Mouse (Mus musculus) lung, embryonic 14.5 days (tissue): ENCODE data around the gene Psma4. TPM values are rescaled to one million over a fixed set of nuclear protein-coding genes. Genes with fewer than 3 reads are reported as not detected.

ENCODE experiments used
- ATAC-seq: fragments of 200-750 bp; cut with Nextera tagmentation; 2 replicates; pipeline ENCODE4 v1.8.0; 2017; ENCODE audit warnings: mild to moderate bottlenecking, moderate TSS enrichment, moderate library complexity; ENCODE audit not compliant: insufficient read depth
- DNase-seq: peaks from one replicate; pipeline ENCODE4 v3.0.0-alpha.2; 2015
- H3K27ac ChIP-seq: fragments of 300-500 bp; sonication (generic); 2 replicates; pipeline ENCODE4 v1.5.1; 2014; ENCODE audit warnings: low read depth, mild to moderate bottlenecking, moderate library complexity
- H3K27me3 ChIP-seq: fragments of 300-500 bp; sonication (generic); 2 replicates; pipeline ENCODE4 v1.6.1; 2014; ENCODE audit warnings: low read length, control low read depth; ENCODE audit not compliant: insufficient read depth
- H3K36me3 ChIP-seq: fragments of 300-500 bp; sonication (generic); 2 replicates; pipeline ENCODE4 v1.6.1; 2014; ENCODE audit warnings: control low read depth; ENCODE audit not compliant: insufficient read depth
- H3K4me1 ChIP-seq: fragments of 300-500 bp; sonication (generic); 2 replicates; pipeline ENCODE4 v1.6.1; 2014; ENCODE audit warnings: antibody characterized with exemption, control low read depth; ENCODE audit not compliant: insufficient read depth
- H3K4me2 ChIP-seq: fragments of 300-500 bp; sonication (generic); 2 replicates; pipeline ENCODE4 v1.6.1; 2014; ENCODE audit warnings: mild to moderate bottlenecking
- H3K4me3 ChIP-seq: fragments of 300-500 bp; sonication (generic); 2 replicates; pipeline ENCODE4 v1.5.1; 2014; ENCODE audit warnings: low read depth, low read length
- H3K9ac ChIP-seq: fragments of 300-500 bp; sonication (generic); 2 replicates; pipeline ENCODE4 v1.6.1; 2014
- H3K9me3 ChIP-seq: fragments of 300-500 bp; sonication (generic); 2 replicates; pipeline ENCODE4 v1.6.1; 2016; ENCODE audit warnings: low read depth, low read length, control low read depth
- CTCF ChIP-seq: IDR thresholded peaks from 2 replicates; pipeline ENCODE4 v1.5.1; 2016; ENCODE audit warnings: antibody characterized with exemption, low read depth
- WGBS: fragments of 180-500 bp; shearing (Covaris S2); extraction: QIAGEN DNeasy Blood & Tissue Kit; methylation state at CpG from one replicate; pipeline ENCODE4 v1.1.7; 2014; 5-methylcytosine and 5-hydroxymethylcytosine counted together
- polyA plus RNA-seq: library from polyadenylated mRNA; unstranded; fragments of >200 nt; fragmentation: Nextera tagmentation; extraction: Ambion mirVana; gene quantifications from 2 replicates; pipeline ENCODE4 v1.2.1, GENCODE M21; 2014

Psma4 gene
- polyA plus RNA-seq, 1 experiment from 2014 or later: 298 TPM

GRCm38 (mm10) chr9:54961059-54961458 is 10.5 kb downstream of the Psma4 start:
- Histone ChIP-seq H3K9ac (no peak overlapping the region), H3K4me2 (no peak overlapping the region), H3K27ac (no peak overlapping the region), H3K9me3 (no peaks in the 10 kb centered on the region), H3K4me1 (no peaks in the 10 kb centered on the region), H3K27me3 (no peaks in the 10 kb centered on the region), H3K4me3 (no peak overlapping the region), H3K36me3 (peaks cover 38% of the 10 kb centered on the region)
- 91% methylated on average over 4 of the region's 4 CpGs for WGBS
- TF ChIP-seq CTCF: no peak
- ATAC-seq (no peak), DNase-seq (no peak)

- TF ChIP-seq CTCF: no peak
- H3K4me2 ChIP-seq: no peak overlapping the region
- no peak overlapping the region for H3K27ac ChIP-seq
- ATAC-seq (no peak), DNase-seq (no peak)
- no peaks in the 10 kb centered on the region for H3K9me3 ChIP-seq
- H3K4me3 ChIP-seq: no peak overlapping the region
- H3K27me3 ChIP-seq: no peaks in the 10 kb centered on the region
- no peak overlapping the region for H3K9ac ChIP-seq
- H3K4me1 ChIP-seq: no peaks in the 10 kb centered on the region
- H3K36me3 ChIP-seq: peaks cover 15% of the 10 kb centered on the region
Measured at GRCm38 (mm10) chr9:54963669-54964068, 13.1 kb downstream of the Psma4 start.

GRCm38 (mm10) chr9:54969972-54970637 is 19.5 kb downstream of the Psma4 start:
- ATAC-seq (no peak), DNase-seq (no peak)
- no peak overlapping the region for H3K4me2 ChIP-seq
- H3K27me3 ChIP-seq: no peaks in the 10 kb centered on the region
- no peaks in the 10 kb centered on the region for H3K36me3 ChIP-seq
- H3K9ac ChIP-seq: no peak overlapping the region
- H3K27ac ChIP-seq: no peak overlapping the region
- no peaks in the 10 kb centered on the region for H3K9me3 ChIP-seq
- 48% methylated on average over 8 of the region's 8 CpGs for WGBS
- no peaks in the 10 kb centered on the region for H3K4me1 ChIP-seq
- H3K4me3 ChIP-seq: no peak overlapping the region
- no peak for TF ChIP-seq CTCF

- no peak for ATAC-seq
- peaks cover 39% of the 10 kb centered on the region for H3K27me3 ChIP-seq
- peak within 1 kb of the TSS; percentile 46 for H3K9ac ChIP-seq
- H3K4me2 ChIP-seq: peak within 1 kb of the TSS; percentile 92
- WGBS: 68% methylated on average over 8 of the region's 8 CpGs
- H3K4me1 ChIP-seq: no peaks in the 10 kb centered on the region
- no peak within 1 kb of the TSS for H3K27ac ChIP-seq
- no peak for DNase-seq
- TF ChIP-seq CTCF: no peak
- H3K36me3 ChIP-seq: no peaks in the 10 kb centered on the region
- H3K4me3 ChIP-seq: peak within 1 kb of the TSS; percentile 58
- no peaks in the 10 kb centered on the region for H3K9me3 ChIP-seq
Measured at GRCm38 (mm10) chr9:54980674-54981073, 30.1 kb downstream of the Psma4 start, which contains the start of gene Chrna5. Gene Chrna5, plus strand, starts transcription at chr9:54980880.

GRCm38 (mm10) chr9:54981291-54982191 is 31.0 kb downstream of the Psma4 start:
- under 1% methylated on average over 85 of the region's 85 CpGs for WGBS
- H3K36me3 ChIP-seq: no peaks in the 10 kb centered on the region
- peak overlapping the region; percentile 92 for H3K4me2 ChIP-seq
- H3K4me3 ChIP-seq: peak overlapping the region; percentile 58
- DNase-seq (peak; percentile 71), ATAC-seq (peak; percentile 77; the same call in 1 of the 2 replicates)
- H3K9me3 ChIP-seq: no peaks in the 10 kb centered on the region
- H3K27me3 ChIP-seq: peaks cover 39% of the 10 kb centered on the region
- no peak for TF ChIP-seq CTCF
- H3K4me1 ChIP-seq: no peaks in the 10 kb centered on the region
- no peak overlapping the region for H3K27ac ChIP-seq
- H3K9ac ChIP-seq: peak overlapping the region; percentile 46

GRCm38 (mm10) chr9:54982401-54982800 is 31.8 kb downstream of the Psma4 start:
- Histone ChIP-seq H3K9me3 (no peaks in the 10 kb centered on the region), H3K4me3 (no peak overlapping the region), H3K4me2 (peak overlapping the region; percentile 92), H3K4me1 (no peaks in the 10 kb centered on the region), H3K27ac (no peak overlapping the region), H3K9ac (no peak overlapping the region), H3K27me3 (peaks cover 39% of the 10 kb centered on the region), H3K36me3 (no peaks in the 10 kb centered on the region)
- TF ChIP-seq CTCF: no peak
- DNase-seq: no peak
- 5% methylated on average over 7 of the region's 7 CpGs for WGBS
- no peak for ATAC-seq

GRCm38 (mm10) chr9:54990362-54990761 is 39.8 kb downstream of the Psma4 start:
- no peak for TF ChIP-seq CTCF
- Histone ChIP-seq H3K9me3 (no peaks in the 10 kb centered on the region), H3K27ac (no peak overlapping the region), H3K4me2 (no peak overlapping the region), H3K36me3 (no peaks in the 10 kb centered on the region), H3K27me3 (no peaks in the 10 kb centered on the region), H3K4me1 (no peaks in the 10 kb centered on the region), H3K4me3 (no peak overlapping the region), H3K9ac (no peak overlapping the region)
- ATAC-seq: no peak
- no peak for DNase-seq
- 71% methylated on average over 3 of the region's 3 CpGs for WGBS
